Mouse (Mus musculus): ENCODE data around the gene Olfr101.

DNA sequence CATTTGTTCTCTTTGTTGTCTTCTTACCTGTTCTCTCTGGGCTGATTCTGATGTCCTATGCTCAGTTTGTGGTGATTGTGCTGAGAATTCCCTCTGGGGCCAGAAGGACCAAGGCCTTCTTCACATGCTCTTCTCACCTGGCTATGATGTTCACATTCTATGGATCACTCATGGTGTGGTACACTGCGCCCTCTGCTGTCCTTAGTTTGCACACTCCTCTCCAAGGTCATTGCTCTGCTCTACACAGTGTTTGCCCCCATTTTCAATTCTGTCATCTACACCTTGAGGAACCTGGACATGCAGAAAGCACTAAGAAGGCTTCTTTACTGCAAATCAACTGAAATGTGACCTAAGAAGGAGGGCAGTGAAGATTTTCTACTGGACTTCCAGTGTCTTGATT is 53.6 kb downstream of the Olfr101 start:
- TF ChIP-seq CTCF (IDR thresholded peaks at IDR 0.05; ENCODE audit: extremely low read depth, insufficient read length, insufficient replicate concordance, low read depth, low read length) (no peak), POLR2A (IDR thresholded peaks at IDR 0.05; ENCODE audit: low read depth, low read length) (no peak)

All from small intestine, adult 2 months (tissue).